Mouse (Mus musculus) v-Abl transformed pro-B cells (cell line): ENCODE measurements at regions not wholly inside any gene's neighbourhood (a gene's known extent, or its start where the extent isn't known, plus 50 kb on each side); places are given as distances from the start of the nearest gene placed in this dataset.
"Not testable (repeated sequence)": the region's sequence is repeated elsewhere in the genome, so short reads cannot be mapped to it uniquely, and the experiment has no call there.

Source experiments
- in situ Hi-C, 2 experiments: fragments of 400-800 bp; cut with MboI; formaldehyde crosslinking; loops; one replicate each; pipeline ENCODE4 v1.15.1; 2025; ENCODE audit not compliant: unreplicated experiment in 2 of 2

GRCm38 (mm10) chr11:63211501-63211900 lies 82.7 kb downstream of the Pmp22 start:
- in situ Hi-C loops, result loop anchor here (10.0 kb wide), 2 partner anchors 1683 to 1753 kb away; no protein-coding TSS in a partner anchor

GRCm38 (mm10) chr11:63213043-63213442 lies 84.3 kb downstream of the Pmp22 start:
- in situ Hi-C loops, result loop anchor here (10.0 kb wide), 2 partner anchors 1682 to 1752 kb away; no protein-coding TSS in a partner anchor

GRCm38 (mm10) chr11:63213901-63214425 lies 85.2 kb downstream of the Pmp22 start:
- in situ Hi-C loops, result loop anchor here (10.0 kb wide), 2 partner anchors 1681 to 1751 kb away; no protein-coding TSS in a partner anchor

- in situ Hi-C loops, result loop anchor here (10.0 kb wide), 2 partner anchors 1679 to 1749 kb away; no protein-coding TSS in a partner anchor
Measured at GRCm38 (mm10) chr11:63215993-63216392, 87.2 kb downstream of the Pmp22 start.

GRCm38 (mm10) chr11:63217049-63217448 lies 88.3 kb downstream of the Pmp22 start:
- in situ Hi-C loops, result loop anchor here (10.0 kb wide), 2 partner anchors 1678 to 1748 kb away; no protein-coding TSS in a partner anchor

- in situ Hi-C loops, result no loop called here
Measured at GRCm38 (mm10) chr11:63226471-63226870, 97.7 kb downstream of the Pmp22 start.

- in situ Hi-C loops, result no loop called here
Measured at GRCm38 (mm10) chr11:63230786-63231185, 102.0 kb downstream of the Pmp22 start.

GRCm38 (mm10) chr11:63233172-63233966 lies 104.6 kb downstream of the Pmp22 start:
- in situ Hi-C loops, result no loop called here

GRCm38 (mm10) chr11:63234481-63234880 lies 105.7 kb downstream of the Pmp22 start:
- in situ Hi-C loops, result no loop called here

GRCm38 (mm10) chr11:63238655-63239054 lies 109.9 kb downstream of the Pmp22 start:
- in situ Hi-C loops, result no loop called here

GRCm38 (mm10) chr11:63243906-63244416 lies 115.2 kb downstream of the Pmp22 start:
- in situ Hi-C loops, result no loop called here

GRCm38 (mm10) chr11:63245041-63245440 lies 116.3 kb downstream of the Pmp22 start:
- in situ Hi-C loops, result no loop called here

- in situ Hi-C loops, result no loop called here
Measured at GRCm38 (mm10) chr11:63246052-63246661, 117.4 kb downstream of the Pmp22 start.

GRCm38 (mm10) chr11:63252012-63252856 lies 123.5 kb downstream of the Pmp22 start:
- in situ Hi-C loops, result no loop called here

- in situ Hi-C loops, result no loop called here
Measured at GRCm38 (mm10) chr11:63252968-63253602, 124.3 kb downstream of the Pmp22 start.

- in situ Hi-C loops, result no loop called here
Measured at GRCm38 (mm10) chr11:63264432-63265061, 135.8 kb downstream of the Pmp22 start.

GRCm38 (mm10) chr11:63266290-63266689 lies 137.5 kb downstream of the Pmp22 start:
- in situ Hi-C loops, result not testable (repeated sequence)

GRCm38 (mm10) chr11:63276641-63277040 lies 147.9 kb downstream of the Pmp22 start:
- in situ Hi-C loops, result no loop called here

- in situ Hi-C loops, result no loop called here
Measured at GRCm38 (mm10) chr11:63281839-63282238, 153.1 kb downstream of the Pmp22 start.
